Mouse (Mus musculus): ENCODE results near the gene Prkca. TPM values are rescaled to one million over a fixed set of nuclear protein-coding genes. Genes with fewer than 3 reads are reported as not detected.

Prkca gene
- polyA plus RNA-seq, 1 experiment, result 2.2 TPM

DNA sequence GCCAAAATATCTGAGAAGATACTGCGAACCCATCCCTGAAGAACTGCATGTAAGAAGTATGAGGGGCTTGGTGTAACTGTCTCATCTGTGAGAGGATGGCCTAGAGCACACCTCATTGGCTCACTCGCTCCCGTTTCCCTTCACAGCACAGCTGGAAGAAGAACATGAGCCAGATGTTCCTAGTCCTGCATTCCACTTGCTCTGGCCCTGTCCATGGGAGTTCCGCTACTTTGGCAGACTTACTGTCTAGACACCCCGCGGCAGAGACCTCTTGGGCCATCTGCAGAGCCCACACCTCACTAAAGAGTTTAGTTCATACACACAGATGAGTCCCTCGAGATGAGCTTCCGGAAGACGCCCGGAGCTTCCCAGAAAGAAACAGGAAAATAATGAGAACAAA is 43.8 kb downstream of the Prkca start:
- peaks cover 5% of the 10 kb centered on the region for H3K4me1 ChIP-seq (ENCODE audit: control insufficient read depth, insufficient read depth, low read length)
- H3K27me3 ChIP-seq (ENCODE audit: control insufficient read depth, insufficient read depth, low read length), result no peaks in the 10 kb centered on the region
- H3K27ac ChIP-seq (ENCODE audit: control insufficient read depth, insufficient read depth, low read depth, low read length), result no peak overlapping the region
- no peak overlapping the region for H3K4me3 ChIP-seq (ENCODE audit: control insufficient read depth, low read depth, low read length)
- TF ChIP-seq POLR2A (IDR thresholded peaks at IDR 0.05; ENCODE audit: control insufficient read depth, low read depth, low read length) (no peak), CTCF (IDR thresholded peaks at IDR 0.05; ENCODE audit: control insufficient read depth, insufficient read depth, insufficient replicate concordance, low read depth, low read length) (no peak)
- H3K36me3 ChIP-seq (ENCODE audit: control insufficient read depth, insufficient read depth, low read length), result no peaks in the 10 kb centered on the region

- H3K4me3 ChIP-seq (ENCODE audit: control insufficient read depth, low read depth, low read length), result no peak overlapping the region
- no peak for TF ChIP-seq POLR2A (IDR thresholded peaks at IDR 0.05; ENCODE audit: control insufficient read depth, low read depth, low read length)
- no peak for TF ChIP-seq CTCF (IDR thresholded peaks at IDR 0.05; ENCODE audit: control insufficient read depth, insufficient read depth, insufficient replicate concordance, low read depth, low read length)
- peaks cover 5% of the 10 kb centered on the region for H3K4me1 ChIP-seq (ENCODE audit: control insufficient read depth, insufficient read depth, low read length)
Observed at GRCm38 (mm10) chr11:108297956-108298355, 45.8 kb downstream of the Prkca start.

DNA sequence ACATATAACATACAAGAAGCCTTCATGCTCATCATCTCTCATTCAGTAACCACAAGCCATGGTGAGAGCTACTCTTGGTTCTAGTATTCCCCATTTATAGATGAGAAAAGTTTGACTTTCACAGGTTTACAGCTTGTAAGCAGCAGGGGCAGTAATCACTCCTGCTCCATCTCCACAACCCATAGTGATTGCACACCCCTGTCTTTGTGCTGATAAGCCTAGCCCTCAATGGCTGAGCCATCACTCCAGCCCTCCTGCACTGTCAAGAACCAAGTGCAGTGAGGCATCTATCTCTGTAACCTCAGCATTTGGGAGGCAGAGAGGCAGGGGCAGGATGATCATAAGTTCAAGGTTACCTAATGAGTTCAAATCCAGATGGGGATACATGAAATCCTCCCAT is 48.4 kb downstream of the Prkca start:
- TF ChIP-seq CTCF (IDR thresholded peaks at IDR 0.05; ENCODE audit: control insufficient read depth, insufficient read depth, insufficient replicate concordance, low read depth, low read length) (no peak), POLR2A (IDR thresholded peaks at IDR 0.05; ENCODE audit: control insufficient read depth, low read depth, low read length) (no peak)
- H3K4me3 ChIP-seq (ENCODE audit: control insufficient read depth, low read depth, low read length), result no peak overlapping the region
- no peaks in the 10 kb centered on the region for H3K36me3 ChIP-seq (ENCODE audit: control insufficient read depth, insufficient read depth, low read length)
- no peak overlapping the region for H3K27ac ChIP-seq (ENCODE audit: control insufficient read depth, insufficient read depth, low read depth, low read length)
- H3K4me1 ChIP-seq (ENCODE audit: control insufficient read depth, insufficient read depth, low read length), result no peaks in the 10 kb centered on the region
- no peaks in the 10 kb centered on the region for H3K27me3 ChIP-seq (ENCODE audit: control insufficient read depth, insufficient read depth, low read length)

More at GRCm38 (mm10) chr11:108297956-108298355, 45.8 kb downstream of the Prkca start:
- Histone ChIP-seq H3K27me3 (ENCODE audit: control insufficient read depth, insufficient read depth, low read length) (no peaks in the 10 kb centered on the region), H3K36me3 (ENCODE audit: control insufficient read depth, insufficient read depth, low read length) (no peaks in the 10 kb centered on the region), H3K27ac (ENCODE audit: control insufficient read depth, insufficient read depth, low read depth, low read length) (no peak overlapping the region)

DNA sequence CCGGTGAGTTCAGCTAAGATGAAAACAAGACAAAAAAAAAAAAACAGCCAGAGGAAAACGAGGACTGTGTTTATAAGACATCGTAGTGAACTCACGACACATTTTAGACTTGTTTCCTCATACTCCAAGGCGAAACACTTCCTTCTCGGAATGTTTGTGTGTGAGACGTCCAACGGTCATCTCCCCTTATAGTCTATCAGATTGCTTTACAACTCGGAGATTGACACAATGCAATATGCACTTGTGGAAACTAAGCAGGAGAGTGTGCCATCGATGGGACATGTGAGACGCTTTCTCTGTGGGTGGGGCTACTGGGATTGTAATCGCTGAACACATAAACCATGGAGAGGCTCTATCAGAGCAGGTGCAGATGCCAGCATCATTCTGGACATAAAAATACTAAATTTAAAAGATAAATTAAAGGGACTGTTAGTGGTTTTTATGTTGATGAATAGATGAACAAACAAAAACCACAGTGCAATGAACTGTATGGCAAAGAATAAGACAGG is 49.4 kb downstream of the Prkca start:
- no peaks in the 10 kb centered on the region for H3K27me3 ChIP-seq (ENCODE audit: control insufficient read depth, insufficient read depth, low read length)
- H3K36me3 ChIP-seq (ENCODE audit: control insufficient read depth, insufficient read depth, low read length), result no peaks in the 10 kb centered on the region
- H3K4me3 ChIP-seq (ENCODE audit: control insufficient read depth, low read depth, low read length), result no peak overlapping the region
- TF ChIP-seq CTCF (IDR thresholded peaks at IDR 0.05; ENCODE audit: control insufficient read depth, insufficient read depth, insufficient replicate concordance, low read depth, low read length) (no peak), POLR2A (IDR thresholded peaks at IDR 0.05; ENCODE audit: control insufficient read depth, low read depth, low read length) (no peak)
- H3K27ac ChIP-seq (ENCODE audit: control insufficient read depth, insufficient read depth, low read depth, low read length), result no peak overlapping the region
- H3K4me1 ChIP-seq (ENCODE audit: control insufficient read depth, insufficient read depth, low read length), result no peaks in the 10 kb centered on the region

GRCm38 (mm10) chr11:108293843-108294242 is 49.9 kb downstream of the Prkca start:
- H3K4me1 ChIP-seq (ENCODE audit: control insufficient read depth, insufficient read depth, low read length), result no peaks in the 10 kb centered on the region
- no peak overlapping the region for H3K27ac ChIP-seq (ENCODE audit: control insufficient read depth, insufficient read depth, low read depth, low read length)
- TF ChIP-seq POLR2A (IDR thresholded peaks at IDR 0.05; ENCODE audit: control insufficient read depth, low read depth, low read length), result no peak
- TF ChIP-seq CTCF (IDR thresholded peaks at IDR 0.05; ENCODE audit: control insufficient read depth, insufficient read depth, insufficient replicate concordance, low read depth, low read length), result no peak
- no peak overlapping the region for H3K4me3 ChIP-seq (ENCODE audit: control insufficient read depth, low read depth, low read length)
- H3K36me3 ChIP-seq (ENCODE audit: control insufficient read depth, insufficient read depth, low read length), result no peaks in the 10 kb centered on the region
- no peaks in the 10 kb centered on the region for H3K27me3 ChIP-seq (ENCODE audit: control insufficient read depth, insufficient read depth, low read length)

DNA sequence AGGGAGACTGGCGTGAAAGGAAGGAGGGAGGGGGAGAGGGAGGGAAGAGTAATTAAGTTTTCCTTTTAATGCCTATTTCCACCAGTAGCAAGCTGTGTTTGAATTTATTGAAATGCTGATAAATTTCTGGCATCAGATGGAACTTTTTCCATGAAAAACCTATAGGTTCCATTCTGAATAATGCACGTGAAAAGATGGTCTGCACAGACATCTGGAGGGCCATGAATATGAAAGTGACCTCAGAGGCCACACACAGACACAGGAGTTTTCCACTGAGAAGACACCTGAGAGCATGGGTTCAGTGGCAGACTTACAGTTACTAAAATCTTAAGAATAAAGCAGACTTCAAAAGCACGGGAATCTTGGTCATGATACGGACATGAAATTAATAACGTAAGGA is 54.5 kb downstream of the Prkca start:
- no peak overlapping the region for H3K27ac ChIP-seq (ENCODE audit: control insufficient read depth, insufficient read depth, low read depth, low read length)
- H3K4me3 ChIP-seq (ENCODE audit: control insufficient read depth, low read depth, low read length), result no peak overlapping the region
- no peaks in the 10 kb centered on the region for H3K27me3 ChIP-seq (ENCODE audit: control insufficient read depth, insufficient read depth, low read length)
- TF ChIP-seq POLR2A (IDR thresholded peaks at IDR 0.05; ENCODE audit: control insufficient read depth, low read depth, low read length) (no peak), CTCF (IDR thresholded peaks at IDR 0.05; ENCODE audit: control insufficient read depth, insufficient read depth, insufficient replicate concordance, low read depth, low read length) (no peak)
- H3K4me1 ChIP-seq (ENCODE audit: control insufficient read depth, insufficient read depth, low read length), result no peaks in the 10 kb centered on the region
- no peaks in the 10 kb centered on the region for H3K36me3 ChIP-seq (ENCODE audit: control insufficient read depth, insufficient read depth, low read length)

DNA sequence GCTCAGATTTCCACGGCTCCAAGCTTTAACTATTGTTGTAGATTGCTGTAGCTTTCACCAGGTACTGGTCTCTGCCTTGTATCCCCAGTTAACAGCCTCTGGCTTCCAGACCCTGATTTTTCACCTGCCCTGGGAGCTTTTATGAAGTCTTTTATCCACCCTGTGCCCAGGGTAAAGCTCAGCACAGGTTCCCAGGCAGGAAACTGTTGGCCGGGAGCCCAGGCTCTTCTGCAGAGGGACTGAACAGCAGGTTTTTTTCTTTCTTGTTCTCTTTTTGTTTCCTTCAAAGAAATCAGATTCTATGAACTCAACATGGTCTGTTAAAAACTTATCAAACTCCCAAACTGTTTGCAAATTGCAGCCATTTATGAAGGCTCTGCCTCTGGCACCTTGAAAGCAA is 56.4 kb downstream of the Prkca start:
- Histone ChIP-seq H3K27ac (ENCODE audit: control insufficient read depth, insufficient read depth, low read depth, low read length) (no peak overlapping the region), H3K4me1 (ENCODE audit: control insufficient read depth, insufficient read depth, low read length) (no peaks in the 10 kb centered on the region), H3K4me3 (ENCODE audit: control insufficient read depth, low read depth, low read length) (no peak overlapping the region), H3K27me3 (ENCODE audit: control insufficient read depth, insufficient read depth, low read length) (no peaks in the 10 kb centered on the region), H3K36me3 (ENCODE audit: control insufficient read depth, insufficient read depth, low read length) (no peaks in the 10 kb centered on the region)
- no peak for TF ChIP-seq POLR2A (IDR thresholded peaks at IDR 0.05; ENCODE audit: control insufficient read depth, low read depth, low read length)
- TF ChIP-seq CTCF (IDR thresholded peaks at IDR 0.05; ENCODE audit: control insufficient read depth, insufficient read depth, insufficient replicate concordance, low read depth, low read length), result no peak

- Histone ChIP-seq H3K27ac (ENCODE audit: control insufficient read depth, insufficient read depth, low read depth, low read length) (no peak overlapping the region), H3K4me1 (ENCODE audit: control insufficient read depth, insufficient read depth, low read length) (no peaks in the 10 kb centered on the region), H3K36me3 (ENCODE audit: control insufficient read depth, insufficient read depth, low read length) (no peaks in the 10 kb centered on the region), H3K4me3 (ENCODE audit: control insufficient read depth, low read depth, low read length) (no peak overlapping the region), H3K27me3 (ENCODE audit: control insufficient read depth, insufficient read depth, low read length) (no peaks in the 10 kb centered on the region)
- no peak for TF ChIP-seq CTCF (IDR thresholded peaks at IDR 0.05; ENCODE audit: control insufficient read depth, insufficient read depth, insufficient replicate concordance, low read depth, low read length)
- no peak for TF ChIP-seq POLR2A (IDR thresholded peaks at IDR 0.05; ENCODE audit: control insufficient read depth, low read depth, low read length)
Observed at GRCm38 (mm10) chr11:108285046-108285445, 58.7 kb downstream of the Prkca start.
